Mouse (Mus musculus): ENCODE measurements around the gene Mmrn2. TPM values are rescaled to one million over a fixed set of nuclear protein-coding genes. Genes with fewer than 3 reads are reported as not detected.

Mmrn2 gene
- total and polyA plus RNA-seq, 3 experiments, result 0.03 to 0.08 TPM; not detected in 1

DNA sequence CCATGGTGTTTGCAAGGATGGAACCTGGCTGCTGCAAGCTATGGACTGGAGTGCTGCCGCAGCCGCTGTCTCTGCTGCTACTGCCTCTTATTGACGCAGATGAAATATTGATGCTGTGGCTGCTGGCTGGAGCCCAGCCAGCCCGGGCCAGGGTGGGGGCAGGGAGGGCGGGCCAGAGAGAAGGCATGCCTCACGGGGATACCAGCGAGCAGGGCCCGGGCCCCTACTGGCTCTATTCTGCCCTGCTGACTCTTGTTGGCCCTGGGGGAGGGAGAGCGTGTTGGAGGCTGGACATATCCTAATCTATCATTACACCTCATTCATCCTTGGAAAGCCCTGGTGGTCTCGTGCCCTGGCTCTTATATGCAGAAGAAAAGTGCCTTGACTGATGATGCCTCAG lies 688 bp upstream of the Mmrn2 start, which contains the start of gene Sncg:
Gene Sncg, minus strand, starts transcription at position 213 of the 400 bp plus-strand sequence.
- no peaks in the 10 kb centered on the region for H3K4me1 ChIP-seq (ENCODE audit: control insufficient read depth in 1 of 2, insufficient read depth in 2 of 2, low read length in 2 of 2)
- H3K79me2 ChIP-seq (ENCODE audit: control insufficient read depth, insufficient read depth, low read length, poor library complexity), result no peaks in the 10 kb centered on the region
- H3K9me3 ChIP-seq (replicated peaks; ENCODE audit: insufficient read depth, low read length), result no peaks in the 10 kb centered on the region
- no peak for TF ChIP-seq ZMIZ1 (IDR thresholded peaks at IDR 0.05; ENCODE audit: low read depth, low read length)
- TF ChIP-seq SMC3 (IDR thresholded peaks at IDR 0.05; ENCODE audit: low read depth, low read length), result no peak
- no peak for TF ChIP-seq RCOR1 (IDR thresholded peaks at IDR 0.05; ENCODE audit: low read depth, low read length)
- TF ChIP-seq ZKSCAN1 (IDR thresholded peaks at IDR 0.05; ENCODE audit: low read depth, low read length), result no peak
- no peaks in the 10 kb centered on the region for H3K27me3 ChIP-seq (ENCODE audit: control insufficient read depth in 1 of 2, insufficient read depth in 2 of 2, low read length in 2 of 2)
- DNase-seq (ENCODE audit: low read depth, low spot score), result no peak
- no peak within 1 kb of the TSS for H3K9ac ChIP-seq (ENCODE audit: control insufficient read depth, low read depth, low read length, poor library complexity, severe bottlenecking)
- H3K36me3 ChIP-seq (ENCODE audit: control insufficient read depth in 1 of 2, insufficient read depth in 2 of 2, low read length in 2 of 2), result no peaks in the 10 kb centered on the region
- H3K27ac ChIP-seq (ENCODE audit: control insufficient read depth, low read depth, low read length), result no peak within 1 kb of the TSS
- H3K4me3 ChIP-seq (ENCODE audit: control insufficient read depth in 1 of 2, insufficient read depth in 1 of 2, low read depth in 2 of 2, low read length in 2 of 2), result no peak within 1 kb of the TSS

- Histone ChIP-seq H3K36me3 (ENCODE audit: control insufficient read depth in 1 of 2, insufficient read depth in 2 of 2, low read length in 2 of 2) (no peaks in the 10 kb centered on the region), H3K79me2 (ENCODE audit: control insufficient read depth, insufficient read depth, low read length, poor library complexity) (no peaks in the 10 kb centered on the region), H3K27ac (ENCODE audit: control insufficient read depth, low read depth, low read length) (no peak overlapping the region), H3K9ac (ENCODE audit: control insufficient read depth, low read depth, low read length, poor library complexity, severe bottlenecking) (no peak overlapping the region), H3K4me1 (ENCODE audit: control insufficient read depth in 1 of 2, insufficient read depth in 2 of 2, low read length in 2 of 2) (no peaks in the 10 kb centered on the region), H3K27me3 (ENCODE audit: control insufficient read depth in 1 of 2, insufficient read depth in 2 of 2, low read length in 2 of 2) (no peaks in the 10 kb centered on the region), H3K4me3 (ENCODE audit: control insufficient read depth in 1 of 2, insufficient read depth in 1 of 2, low read depth in 2 of 2, low read length in 2 of 2) (no peak overlapping the region), H3K9me3 (replicated peaks; ENCODE audit: insufficient read depth, low read length) (no peaks in the 10 kb centered on the region)
- DNase-seq (ENCODE audit: low read depth, low spot score), result no peak
- TF ChIP-seq ZKSCAN1 (IDR thresholded peaks at IDR 0.05; ENCODE audit: low read depth, low read length) (no peak), POLR2A (IDR thresholded peaks at IDR 0.05; ENCODE audit: control insufficient read depth in 1 of 2, insufficient read depth in 1 of 2, low read depth in 1 of 2, low read length in 2 of 2, poor library complexity in 1 of 2) (no peak), MAZ (IDR thresholded peaks at IDR 0.05; ENCODE audit: low read depth, low read length) (no peak), USF1 (IDR thresholded peaks at IDR 0.05; ENCODE audit: low read depth, low read length) (no peak), KAT2A (conservative IDR thresholded peaks at IDR 0.05; ENCODE audit: low read depth, low read length) (no peak), MAX (IDR thresholded peaks at IDR 0.05; ENCODE audit: low read length) (no peak), ZC3H11A (IDR thresholded peaks at IDR 0.05; ENCODE audit: low read depth, low read length) (no peak), TBP (IDR thresholded peaks at IDR 0.05; ENCODE audit: low read depth, low read length) (no peak), TCF12 (IDR thresholded peaks at IDR 0.05; ENCODE audit: low read depth, low read length) (no peak), JUND (IDR thresholded peaks at IDR 0.05; ENCODE audit: low read depth, low read length) (no peak), NRF1 (IDR thresholded peaks at IDR 0.05; ENCODE audit: insufficient read depth, low read depth, low read length, poor library complexity, severe bottlenecking) (no peak), UBTF (IDR thresholded peaks at IDR 0.05; ENCODE audit: borderline replicate concordance, insufficient read depth, low read depth, low read length) (no peak), CHD1 (IDR thresholded peaks at IDR 0.05; ENCODE audit: low read depth, low read length) (no peak), POLR2AphosphoS2 (IDR thresholded peaks at IDR 0.05; ENCODE audit: low read length) (no peak), SIN3A (IDR thresholded peaks at IDR 0.05; ENCODE audit: low read length) (no peak), RCOR1 (IDR thresholded peaks at IDR 0.05; ENCODE audit: low read depth, low read length) (no peak), ZNF384 (IDR thresholded peaks at IDR 0.05; ENCODE audit: low read depth, low read length) (no peak)
These were observed 676 bp downstream of the Mmrn2 start for GRCm38 (mm10) chr14:34375941-34376340.
